Mouse (Mus musculus) lung, embryonic 15.5 days (tissue): ENCODE results near the gene Pigs. TPM values are rescaled to one million over a fixed set of nuclear protein-coding genes. Genes with fewer than 3 reads are reported as not detected.

Experiments used
- ATAC-seq: fragments of 200-750 bp; cut with Nextera tagmentation; 2 replicates; pipeline ENCODE4 v1.8.0; 2017; ENCODE audit warnings: moderate number of reproducible peaks, borderline replicate concordance; ENCODE audit not compliant: low FRiP score, low TSS enrichment; ENCODE audit errors: extremely low read depth
- H3K27ac ChIP-seq: fragments of 300-500 bp; sonication (generic); 2 replicates; pipeline ENCODE4 v1.5.1; 2015; ENCODE audit warnings: moderate library complexity, mild to moderate bottlenecking, inconsistent platforms
- H3K27me3 ChIP-seq: fragments of 300-500 bp; sonication (generic); 2 replicates; pipeline ENCODE4 v1.6.1; 2015; ENCODE audit warnings: inconsistent platforms
- H3K36me3 ChIP-seq: fragments of 300-500 bp; sonication (generic); 2 replicates; pipeline ENCODE4 v1.6.1; 2015; ENCODE audit warnings: inconsistent platforms
- H3K4me1 ChIP-seq: fragments of 300-500 bp; sonication (generic); 2 replicates; pipeline ENCODE4 v1.6.1; 2015; ENCODE audit warnings: inconsistent platforms
- H3K4me2 ChIP-seq: fragments of 300-500 bp; sonication (generic); 2 replicates; pipeline ENCODE4 v1.6.1; 2015; ENCODE audit warnings: inconsistent platforms, mild to moderate bottlenecking, moderate library complexity
- H3K4me3 ChIP-seq: fragments of 300-500 bp; sonication (generic); 2 replicates; pipeline ENCODE4 v1.5.1; 2015; ENCODE audit warnings: mild to moderate bottlenecking, inconsistent platforms
- H3K9ac ChIP-seq: fragments of 300-500 bp; sonication (generic); 2 replicates; pipeline ENCODE4 v1.6.1; 2015; ENCODE audit warnings: inconsistent platforms
- H3K9me3 ChIP-seq: fragments of 300-500 bp; sonication (generic); 2 replicates; pipeline ENCODE4 v1.6.1; 2016; ENCODE audit warnings: inconsistent platforms
- WGBS: fragments of 180-500 bp; shearing (Covaris S2); methylation state at CpG from one replicate; pipeline ENCODE4 v1.1.7; 2015; 5-methylcytosine and 5-hydroxymethylcytosine counted together
- polyA plus RNA-seq: library from polyadenylated mRNA; unstranded; fragments of >200 nt; fragmentation: Nextera tagmentation; extraction: Ambion mirVana; gene quantifications from 2 replicates; pipeline ENCODE4 v1.2.1, GENCODE M21; 2015

The Pigs gene
- polyA plus RNA-seq, 1 experiment from 2014 or later: 75.5 TPM

GRCm38 (mm10) chr11:78354905-78355304, 26.7 kb downstream of the Pigs start:
- no peak for ATAC-seq
- H3K4me1 ChIP-seq: 0 out of 2 replicates have a peak, but pooled peaks cover under 1% of the 10 kb centered on the region
- no peak overlapping the region for H3K27ac ChIP-seq
- no peaks in the 10 kb centered on the region for H3K36me3 ChIP-seq
- H3K4me2 ChIP-seq: no peak overlapping the region
- H3K27me3 ChIP-seq: no peaks in the 10 kb centered on the region
- H3K4me3 ChIP-seq: no peak overlapping the region
- H3K9ac ChIP-seq: no peak overlapping the region
- 79% methylated on average over 6 of the region's 6 CpGs for WGBS
- H3K9me3 ChIP-seq: no peaks in the 10 kb centered on the region

GRCm38 (mm10) chr11:78355471-78356238, 27.4 kb downstream of the Pigs start:
- Histone ChIP-seq H3K9ac (no peak overlapping the region), H3K4me3 (no peak overlapping the region), H3K27ac (no peak overlapping the region), H3K9me3 (no peaks in the 10 kb centered on the region), H3K4me1 (no peaks in the 10 kb centered on the region), H3K27me3 (no peaks in the 10 kb centered on the region), H3K36me3 (no peaks in the 10 kb centered on the region), H3K4me2 (no peak overlapping the region)
- ATAC-seq: no peak
- WGBS: 36% methylated on average over 4 of the region's 4 CpGs

GRCm38 (mm10) chr11:78358330-78359007, 30.3 kb downstream of the Pigs start:
- H3K9me3 ChIP-seq: no peaks in the 10 kb centered on the region
- H3K9ac ChIP-seq: no peak overlapping the region
- H3K36me3 ChIP-seq: no peaks in the 10 kb centered on the region
- H3K27me3 ChIP-seq: no peaks in the 10 kb centered on the region
- no peak overlapping the region for H3K4me3 ChIP-seq
- no peak overlapping the region for H3K27ac ChIP-seq
- no peak overlapping the region for H3K4me2 ChIP-seq
- ATAC-seq: no peak
- WGBS: 18% methylated on average over 22 of the region's 22 CpGs
- no peaks in the 10 kb centered on the region for H3K4me1 ChIP-seq

- H3K4me3 ChIP-seq: peak overlapping the region; percentile 38
- no peaks in the 10 kb centered on the region for H3K36me3 ChIP-seq
- H3K27ac ChIP-seq: no peak overlapping the region
- 0 out of 2 replicates have a peak, but pooled peaks cover 5% of the 10 kb centered on the region for H3K4me1 ChIP-seq
- peak; percentile 61; the same call in 1 of the 2 replicates for ATAC-seq
- WGBS: 10% methylated on average over 13 of the region's 13 CpGs
- H3K9me3 ChIP-seq: no peaks in the 10 kb centered on the region
- peak overlapping the region; percentile 28; the same call in 1 of the 2 replicates for H3K9ac ChIP-seq
- peak overlapping the region; percentile 64 for H3K4me2 ChIP-seq
- H3K27me3 ChIP-seq: no peaks in the 10 kb centered on the region
Observed at GRCm38 (mm10) chr11:78360125-78360788, 32.0 kb downstream of the Pigs start.

- Histone ChIP-seq H3K4me2 (peak overlapping the region; percentile 64; the same call in 1 of the 2 replicates), H3K4me1 (0 out of 2 replicates have a peak, but pooled peaks cover 5% of the 10 kb centered on the region), H3K27me3 (no peaks in the 10 kb centered on the region), H3K36me3 (no peaks in the 10 kb centered on the region), H3K9me3 (no peaks in the 10 kb centered on the region), H3K4me3 (no peak overlapping the region), H3K27ac (no peak overlapping the region), H3K9ac (no peak overlapping the region)
- WGBS: 51% methylated on average over 2 of the region's 2 CpGs
- no peak for ATAC-seq
Observed at GRCm38 (mm10) chr11:78360789-78361131, 32.5 kb downstream of the Pigs start.

- WGBS: 76% methylated on average over 13 of the region's 13 CpGs
- no peak for ATAC-seq
- no peaks in the 10 kb centered on the region for H3K9me3 ChIP-seq
- 0 out of 2 replicates have a peak, but pooled peaks cover 5% of the 10 kb centered on the region for H3K4me1 ChIP-seq
- H3K36me3 ChIP-seq: no peaks in the 10 kb centered on the region
- H3K4me2 ChIP-seq: no peak overlapping the region
- no peak overlapping the region for H3K27ac ChIP-seq
- H3K9ac ChIP-seq: no peak overlapping the region
- H3K27me3 ChIP-seq: no peaks in the 10 kb centered on the region
- no peak overlapping the region for H3K4me3 ChIP-seq
Observed at GRCm38 (mm10) chr11:78363309-78364007, 35.2 kb downstream of the Pigs start.

GRCm38 (mm10) chr11:78364103-78364502, 35.9 kb downstream of the Pigs start:
- H3K4me3 ChIP-seq: no peak overlapping the region
- no peaks in the 10 kb centered on the region for H3K36me3 ChIP-seq
- H3K27ac ChIP-seq: no peak overlapping the region
- H3K4me1 ChIP-seq: 0 out of 2 replicates have a peak, but pooled peaks cover 5% of the 10 kb centered on the region
- H3K9me3 ChIP-seq: no peaks in the 10 kb centered on the region
- ATAC-seq: no peak
- H3K27me3 ChIP-seq: no peaks in the 10 kb centered on the region
- H3K9ac ChIP-seq: no peak overlapping the region
- no peak overlapping the region for H3K4me2 ChIP-seq
- WGBS: 14% methylated on average over 8 of the region's 8 CpGs

- no peak for ATAC-seq
- Histone ChIP-seq H3K27ac (no peak overlapping the region), H3K4me2 (no peak overlapping the region), H3K27me3 (no peaks in the 10 kb centered on the region), H3K36me3 (no peaks in the 10 kb centered on the region), H3K9ac (no peak overlapping the region), H3K9me3 (no peaks in the 10 kb centered on the region), H3K4me3 (no peak overlapping the region), H3K4me1 (peaks cover 8% of the 10 kb centered on the region)
- WGBS: 85% methylated on average over 15 of the region's 15 CpGs
Observed at GRCm38 (mm10) chr11:78367456-78368225, 39.4 kb downstream of the Pigs start.

GRCm38 (mm10) chr11:78370389-78370788, 42.2 kb downstream of the Pigs start:
- WGBS: 10% methylated on average over 1 of the region's 1 CpGs
- Histone ChIP-seq H3K27me3 (no peaks in the 10 kb centered on the region), H3K4me3 (no peak overlapping the region), H3K9ac (no peak overlapping the region), H3K9me3 (no peaks in the 10 kb centered on the region), H3K27ac (no peak overlapping the region), H3K4me1 (peaks cover 3% of the 10 kb centered on the region), H3K4me2 (no peak overlapping the region), H3K36me3 (no peaks in the 10 kb centered on the region)
- ATAC-seq: 0 out of 2 replicates have a peak, but pooled peaks have one; percentile 41

GRCm38 (mm10) chr11:78371711-78372110, 43.5 kb downstream of the Pigs start:
- Histone ChIP-seq H3K36me3 (no peaks in the 10 kb centered on the region), H3K4me2 (no peak overlapping the region), H3K27ac (no peak overlapping the region), H3K4me1 (peaks cover 3% of the 10 kb centered on the region), H3K4me3 (no peak overlapping the region), H3K9ac (no peak overlapping the region), H3K9me3 (no peaks in the 10 kb centered on the region), H3K27me3 (no peaks in the 10 kb centered on the region)
- 85% methylated on average over 11 of the region's 11 CpGs for WGBS
- no peak for ATAC-seq

GRCm38 (mm10) chr11:78372166-78372565, 44.0 kb downstream of the Pigs start:
- H3K9me3 ChIP-seq: no peaks in the 10 kb centered on the region
- WGBS: 42% methylated on average over 3 of the region's 3 CpGs
- no peak overlapping the region for H3K9ac ChIP-seq
- H3K4me1 ChIP-seq: peaks cover 3% of the 10 kb centered on the region
- ATAC-seq: no peak
- no peaks in the 10 kb centered on the region for H3K36me3 ChIP-seq
- H3K27me3 ChIP-seq: no peaks in the 10 kb centered on the region
- no peak overlapping the region for H3K4me3 ChIP-seq
- no peak overlapping the region for H3K4me2 ChIP-seq
- no peak overlapping the region for H3K27ac ChIP-seq
